In genomic region chr19:60755438-60756191, GRCm38 (mm10) we compare ENCODE assay signal across 8 mouse cellular contexts. TPM values are rescaled to one million over a fixed set of nuclear protein-coding genes. Genes with fewer than 3 reads are reported as not detected.
A peak's percentile ranks its signal among the peaks of the same experiment; 100 is the strongest.
DNase-seq lines count a peak whose midpoint lies in the region; ATAC-seq and TF ChIP-seq lines count a peak whose summit lies in the region.

TSS of gene Nanos1 (plus strand) at chr19:60755987.

- H3K36me3 ChIP-seq in hindbrain, postnatal 0 days (ENCODE audit: insufficient read depth, low read length): no peaks in the 10 kb centered on the region; the same call in 1 of the 2 replicates
- no peaks in the 10 kb centered on the region for H3K36me3 ChIP-seq in macrophage (ENCODE audit: inconsistent target)

- no peaks in the 10 kb centered on the region for H3K27me3 ChIP-seq in hindbrain, postnatal 0 days (ENCODE audit: insufficient read depth, low read length)

- H3K4me1 ChIP-seq in hindbrain, postnatal 0 days (ENCODE audit: insufficient read depth, low read length): peaks cover 9% of the 10 kb centered on the region

- 2% methylated on average over 53 of the region's 58 CpGs for WGBS in hindbrain, postnatal 0 days
- WGBS in macrophage (ENCODE audit: missing documents): under 1% methylated on average over 56 of the region's 58 CpGs

- no peak for TF ChIP-seq CTCF in gastrocnemius, adult 2 months (IDR thresholded peaks at IDR 0.05)
- TF ChIP-seq CTCF in hindbrain, postnatal 0 days (IDR thresholded peaks at IDR 0.05; ENCODE audit: low read depth): no peak
- TF ChIP-seq CTCF in left cerebral cortex, adult 2 months (IDR thresholded peaks at IDR 0.05): no peak; the same call in none of the 2 replicates

- intact Hi-C loops in gastrocnemius, adult 2 months (cut with DNase I): no loop called here
- intact Hi-C loops in left cerebral cortex, adult 2 months (cut with DNase I): loop anchor here (1.0 to 10.0 kb wide), 3 partner anchors 77 to 321 kb away; partner anchors contain the start of gene Cacul1

- H3K9me3 ChIP-seq in hindbrain, postnatal 0 days (ENCODE audit: low read length): no peaks in the 10 kb centered on the region

- H3K4me3 ChIP-seq in gastrocnemius, adult 2 months: peak within 1 kb of the TSS; percentile 88
- H3K4me3 ChIP-seq in hindbrain, postnatal 0 days (ENCODE audit: low read length): peak within 1 kb of the TSS; percentile 84
- peak within 1 kb of the TSS; percentile 83 for H3K4me3 ChIP-seq in left cerebral cortex, adult 2 months
- H3K4me3 ChIP-seq in macrophage (ENCODE audit: inconsistent target): peak within 1 kb of the TSS; percentile 35

- DNase-seq in gastrocnemius, adult 2 months: peak; percentile 92
- peak; percentile 94 for DNase-seq in hindbrain, postnatal 0 days (ENCODE audit: low spot score)
- peak; percentile 92 to 94 for DNase-seq in left cerebral cortex, adult 2 months (ENCODE audit: extremely low spot score in 1 of 2, low spot score in 2 of 2)
- DNase-seq in retina, postnatal 7 days (ENCODE audit: low read depth, low spot score): peak; percentile 82
- peak; percentile 76 to 81 for DNase-seq in urinary bladder, adult 18-20 months (ENCODE audit: low spot score in 2 of 2)

- ATAC-seq in activated CD4-positive, CD25-positive, alpha-beta regulatory T cell, adult 4 months: peak; percentile 89
- ATAC-seq in common myeloid progenitor, adult 5-6 weeks (replicated peaks; ENCODE audit: low read depth, poor library complexity, severe bottlenecking): peak; percentile 86
- ATAC-seq in hindbrain, postnatal 0 days: peak; percentile 95

- no peak within 1 kb of the TSS for H3K27ac ChIP-seq in gastrocnemius, adult 2 months
- H3K27ac ChIP-seq in hindbrain, postnatal 0 days: peak within 1 kb of the TSS; percentile 85
- H3K27ac ChIP-seq in left cerebral cortex, adult 2 months: peak within 1 kb of the TSS; percentile 96
- no peak within 1 kb of the TSS for H3K27ac ChIP-seq in macrophage

- no peaks in the 10 kb centered on the region for H3K79me2 ChIP-seq in macrophage (ENCODE audit: inconsistent target)

- H3K9ac ChIP-seq in hindbrain, postnatal 0 days (replicated peaks; ENCODE audit: low read length): peak within 1 kb of the TSS; percentile 80

- H3K4me2 ChIP-seq in hindbrain, postnatal 0 days (ENCODE audit: low read depth, low read length): peak within 1 kb of the TSS; percentile 78

RNA-seq across cellular contexts. Expression of gene Nanos1, which starts in this region (rescaled TPM):
- 1 to 10 TPM in 1 of 2 experiments, under 1 TPM in 1; 0.94 to 1.4 TPM for polyA plus RNA-seq in activated CD4-positive, CD25-positive, alpha-beta regulatory T cell, adult 4 months (2017; shearing (Covaris generic))
- total RNA-seq in common myeloid progenitor, adult 5-6 weeks (2017): 1.4 and 1.5 TPM in 2 replicates
- total RNA-seq in gastrocnemius, adult 2 months (2021): under 1 TPM in 1 of 2 experiments, not detected in 1; 0.08 TPM
- 37.2 and 40.1 TPM in 2 replicates for total RNA-seq in hindbrain, postnatal 0 days (2014; rRNA removed)
- 16.0 and 16.1 TPM in 2 replicates for polyA plus RNA-seq in hindbrain, postnatal 0 days (2015; fragmentation: Nextera tagmentation; extraction: Ambion mirVana)
- total RNA-seq in left cerebral cortex, adult 2 months (2021): 10 to 100 TPM; 22.1 to 22.8 TPM
- under 1 TPM in 5 of 26 experiments, not detected in 21; 0.16 to 0.57 (median 0.35) TPM for total RNA-seq in macrophage (2018; cell fraction: chromatin; rRNA removed)
- under 1 TPM; 0.03 to 0.68 (median 0.24) TPM for total RNA-seq in macrophage (2018; cell fraction: cytosol; rRNA removed)
- 1 to 10 TPM in 1 of 26 experiments, under 1 TPM in 9, not detected in 16; 0.14 to 4.4 (median 0.38) TPM for total RNA-seq in macrophage (2018; cell fraction: nucleus; rRNA removed)
- polyA plus RNA-seq in macrophage (2018): 0.25 to 8.6 TPM (median 0.67 TPM) in 3 replicates

Comparison
In these comparisons a context has a peak if more than half of its experiments do, and no peak if none do; other contexts are left out.
1. Peak in DNase-seq and H3K4me3 ChIP-seq in gastrocnemius, adult 2 months; RNA of the gene not detected or under 1 TPM.
2. H3K27ac ChIP-seq: peak in hindbrain, postnatal 0 days (single experiment) and left cerebral cortex, adult 2 months (single experiment); none in gastrocnemius, adult 2 months (single experiment) and macrophage (single experiment).
3. H3K4me3 ChIP-seq: peak in every context shown above with its lines; median percentile 88 in gastrocnemius, adult 2 months; 84 in hindbrain, postnatal 0 days; 83 in left cerebral cortex, adult 2 months; 35 in macrophage.
4. Peak in every context shown above with its lines, with median percentiles within 50 percentile points of each other: ATAC-seq and DNase-seq.